Mouse (Mus musculus) olfactory bulb, adult 2 months (tissue): ENCODE data around the gene Syne4.

Source experiments
- CTCF ChIP-seq: fragments of 200-500 bp; IDR thresholded peaks from 2 replicates; pipeline ENCODE4 v1.5.1; 2012; ENCODE audit warnings: low read depth, mild to moderate bottlenecking, low read length, moderate library complexity; ENCODE audit not compliant: insufficient read depth
- POLR2A ChIP-seq: fragments of 200-500 bp; IDR thresholded peaks from 2 replicates; pipeline ENCODE4 v1.6.1; 2012; ENCODE audit warnings: mild to moderate bottlenecking, low read depth, low read length, moderate library complexity; ENCODE audit not compliant: insufficient read depth

DNA sequence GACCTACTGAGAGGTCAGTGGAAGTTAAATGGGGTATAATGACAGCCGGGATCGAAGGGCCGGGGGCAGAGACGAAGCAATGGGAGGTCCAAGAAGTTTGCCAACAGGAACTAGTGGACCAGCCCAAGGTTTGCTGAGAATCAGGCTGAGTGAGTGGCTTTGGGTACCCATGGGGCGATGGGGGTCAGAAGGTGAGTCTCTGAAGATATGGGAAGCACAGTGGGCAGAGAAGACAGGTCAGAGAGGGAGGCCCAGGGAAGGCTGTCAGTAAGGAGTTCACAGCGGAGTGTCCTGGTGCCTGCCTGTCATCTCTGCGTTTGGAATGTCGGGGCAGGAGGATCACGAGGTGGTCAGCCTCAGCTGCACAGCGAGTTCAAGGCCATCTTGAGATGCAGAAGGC lies 13.8 kb downstream of the Syne4 start:
- no peak for TF ChIP-seq CTCF
- TF ChIP-seq POLR2A: no peak
